Mouse (Mus musculus): ENCODE measurements around the gene Cep78. TPM values are rescaled to one million over a fixed set of nuclear protein-coding genes. Genes with fewer than 3 reads are reported as not detected.

Gene Cep78
- polyA plus RNA-seq (2012; rRNA removed): 21.7 and 24.5 TPM in 2 replicates

DNA sequence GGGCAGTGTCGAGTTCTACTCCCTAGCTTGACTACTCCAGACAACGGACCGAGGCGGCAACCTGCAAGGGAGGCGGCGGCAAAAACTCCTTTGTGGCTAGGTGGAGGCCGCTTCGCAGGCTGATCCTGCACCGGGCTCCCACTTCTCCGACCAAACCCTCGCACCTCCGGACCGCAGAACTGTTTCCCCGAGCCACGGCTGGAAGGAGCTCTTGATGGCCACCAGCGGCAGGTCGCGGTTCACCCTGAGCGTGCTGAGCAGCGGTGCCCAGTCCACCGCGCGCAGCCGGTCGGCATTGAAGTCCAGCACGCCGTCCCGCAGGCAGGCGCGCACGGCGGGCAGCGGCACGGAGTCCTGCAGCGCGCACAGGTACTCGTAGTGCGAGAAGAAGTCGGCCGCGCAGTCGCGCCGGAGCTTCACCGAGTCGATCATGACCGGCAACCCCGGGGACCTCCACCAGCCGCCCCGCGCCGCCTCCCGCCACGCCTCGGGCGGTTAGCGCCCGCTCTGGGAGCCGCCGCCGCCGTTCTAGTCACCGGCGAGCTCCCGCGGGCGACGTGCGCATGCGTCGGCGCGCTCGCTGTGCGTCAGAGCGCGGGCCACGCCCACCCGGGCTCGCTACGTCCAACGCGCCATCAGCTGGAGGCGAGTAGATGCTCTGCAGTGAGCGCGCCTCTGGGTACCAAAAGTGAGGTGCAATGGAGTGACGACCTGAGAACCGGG, at the start of gene Cep78:
TSS of gene Cep78 (minus strand) at position 541 of the 723 bp plus-strand sequence.
- TF ChIP-seq POLR2A (IDR thresholded peaks at IDR 0.05; ENCODE audit: borderline replicate concordance, extremely low read depth, insufficient read depth, insufficient read length, poor library complexity, severe bottlenecking) (peak; percentile 98), CTCF (IDR thresholded peaks at IDR 0.05; ENCODE audit: borderline replicate concordance, extremely low read depth, insufficient read depth, insufficient read length) (no peak)
- DNase-seq (ENCODE audit: low read depth): peak; percentile 97

DNA sequence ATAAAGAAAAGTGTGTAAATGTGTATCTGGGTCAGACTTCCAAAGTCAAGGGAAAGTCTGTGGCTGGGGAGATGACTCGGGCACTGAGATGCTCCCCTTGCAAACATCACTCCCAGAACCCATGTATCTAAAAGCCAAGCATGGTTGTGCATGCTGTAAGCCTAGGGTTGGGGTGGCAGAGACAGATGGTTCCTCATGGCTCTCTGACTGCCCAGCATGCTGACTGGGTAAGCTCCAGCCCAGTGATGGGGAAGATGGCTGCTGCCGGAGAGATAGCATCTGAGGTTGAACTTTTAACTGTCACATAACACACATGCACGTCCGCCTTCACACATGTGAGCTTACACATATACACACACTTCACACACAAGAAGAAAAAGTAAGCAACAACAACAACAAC, 46.5 kb upstream of the Cep78 start:
- no peak for TF ChIP-seq POLR2A (IDR thresholded peaks at IDR 0.05; ENCODE audit: borderline replicate concordance, extremely low read depth, insufficient read depth, insufficient read length, poor library complexity, severe bottlenecking)
- no peak for TF ChIP-seq CTCF (IDR thresholded peaks at IDR 0.05; ENCODE audit: borderline replicate concordance, extremely low read depth, insufficient read depth, insufficient read length)
- DNase-seq (ENCODE audit: low read depth): no peak

DNA sequence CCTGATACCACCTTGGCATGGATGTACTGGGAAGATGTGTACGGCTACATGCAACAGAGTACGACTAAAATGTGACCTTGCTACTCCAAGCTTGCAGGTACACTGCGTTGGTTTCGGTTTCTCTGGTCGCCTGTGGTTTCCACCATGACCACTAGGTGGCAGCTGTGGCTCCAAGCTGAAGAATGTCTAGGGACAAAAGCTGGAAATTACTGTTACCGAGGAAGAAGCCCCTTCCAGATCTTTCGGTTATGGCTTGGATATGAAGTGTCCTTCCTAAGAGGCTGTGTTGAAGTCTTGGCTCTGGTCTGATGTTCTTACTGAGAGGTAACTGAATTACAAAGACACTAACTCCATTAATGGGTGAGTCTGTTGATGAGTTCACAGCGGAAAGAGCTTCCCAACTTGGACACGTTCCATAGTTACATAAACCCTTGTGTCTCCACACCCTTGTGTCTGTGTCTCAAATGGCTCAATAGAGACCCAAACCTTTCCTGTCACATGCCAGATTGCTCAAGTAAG, 44.5 kb upstream of the Cep78 start:
- DNase-seq (ENCODE audit: low read depth): peak; percentile 51

DNA sequence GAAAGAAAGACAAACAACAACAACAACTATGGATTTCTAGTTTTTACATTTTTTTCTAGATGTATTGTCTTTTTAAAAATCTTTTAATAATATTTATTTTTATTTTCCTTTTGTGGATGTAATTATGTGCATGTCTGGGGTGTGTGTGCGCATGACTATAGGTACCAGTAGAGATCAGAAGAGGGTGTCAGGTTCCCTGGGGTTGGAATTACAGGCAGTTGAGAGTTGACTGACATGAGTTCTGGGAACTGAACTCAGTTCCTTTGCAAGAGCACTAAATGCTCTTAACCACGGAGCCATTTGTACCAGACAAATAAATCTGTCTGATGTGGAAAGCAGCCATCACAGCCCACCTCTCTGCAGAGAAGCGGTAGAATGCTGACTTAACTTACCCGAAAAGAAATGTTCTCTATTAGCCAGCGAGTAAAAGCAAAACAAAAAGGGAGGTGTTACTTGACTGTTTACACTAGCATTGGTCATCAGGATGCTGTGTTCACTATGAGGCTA, 44.0 kb upstream of the Cep78 start:
- DNase-seq (ENCODE audit: low read depth): no peak
- TF ChIP-seq POLR2A (IDR thresholded peaks at IDR 0.05; ENCODE audit: borderline replicate concordance, extremely low read depth, insufficient read depth, insufficient read length, poor library complexity, severe bottlenecking) (no peak), CTCF (IDR thresholded peaks at IDR 0.05; ENCODE audit: borderline replicate concordance, extremely low read depth, insufficient read depth, insufficient read length) (no peak)

DNA sequence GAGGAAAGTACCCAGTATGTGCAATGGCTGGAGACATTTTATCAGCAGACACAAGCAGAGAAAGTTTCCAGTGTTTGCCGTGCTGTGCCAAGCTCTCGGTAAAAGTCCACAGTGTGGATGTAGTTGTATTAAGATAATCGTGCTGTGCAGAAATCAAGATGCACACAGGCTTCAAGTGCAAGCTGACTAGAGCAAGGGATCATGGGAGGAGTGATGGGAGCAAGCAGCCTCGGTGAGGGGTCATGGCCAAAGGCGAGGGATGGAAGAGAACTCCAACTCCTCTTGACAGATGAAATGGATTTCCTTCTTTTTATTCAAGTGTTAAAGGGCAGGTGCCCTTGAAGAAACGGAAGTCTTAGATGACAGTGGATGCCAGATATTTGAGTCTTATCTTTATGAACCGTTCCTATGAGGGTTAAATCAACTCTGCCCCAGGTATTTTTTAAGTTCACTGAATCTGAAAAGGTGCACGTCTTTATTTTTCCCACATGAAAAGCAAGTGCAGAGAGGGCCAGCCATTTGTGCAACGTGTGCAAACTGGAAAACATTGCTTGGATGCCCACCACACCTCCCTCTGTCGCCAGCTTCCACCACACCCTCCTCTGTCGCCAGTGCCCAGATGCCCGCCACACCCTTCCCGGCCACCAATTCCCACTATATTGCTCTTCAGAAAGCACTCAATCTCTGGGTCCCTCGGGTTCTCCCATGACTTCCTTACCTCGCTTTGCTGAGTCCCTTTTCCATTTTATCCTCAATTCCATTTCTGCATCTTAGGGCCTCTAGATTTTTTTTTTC, 43.3 kb upstream of the Cep78 start:
- DNase-seq (ENCODE audit: low read depth): no peak
- no peak for TF ChIP-seq CTCF (IDR thresholded peaks at IDR 0.05; ENCODE audit: borderline replicate concordance, extremely low read depth, insufficient read depth, insufficient read length)
- no peak for TF ChIP-seq POLR2A (IDR thresholded peaks at IDR 0.05; ENCODE audit: borderline replicate concordance, extremely low read depth, insufficient read depth, insufficient read length, poor library complexity, severe bottlenecking)

GRCm38 (mm10) chr19:16026276-16026675, 41.5 kb upstream of the Cep78 start:
- no peak for TF ChIP-seq POLR2A (IDR thresholded peaks at IDR 0.05; ENCODE audit: borderline replicate concordance, extremely low read depth, insufficient read depth, insufficient read length, poor library complexity, severe bottlenecking)
- no peak for TF ChIP-seq CTCF (IDR thresholded peaks at IDR 0.05; ENCODE audit: borderline replicate concordance, extremely low read depth, insufficient read depth, insufficient read length)
- no peak for DNase-seq (ENCODE audit: low read depth)

DNA sequence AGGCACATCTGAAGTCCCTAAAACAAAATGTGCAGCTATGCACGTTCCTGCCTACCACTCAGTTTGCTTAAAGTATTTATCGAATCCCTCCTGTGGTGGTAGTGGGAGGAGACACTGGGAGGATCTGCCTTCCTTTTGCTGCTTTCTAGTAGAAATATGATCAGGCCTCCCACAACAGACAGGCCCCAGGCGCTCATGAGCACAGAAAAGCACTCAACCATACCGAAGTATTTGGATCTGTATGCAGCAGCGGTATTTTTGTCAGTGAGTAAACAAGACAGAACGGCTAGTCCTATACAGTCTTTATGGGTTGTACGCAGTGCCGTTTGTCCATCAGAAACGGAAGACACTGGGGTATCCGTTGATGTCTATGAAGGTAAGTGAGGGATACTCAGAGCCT, 37.4 kb upstream of the Cep78 start:
- DNase-seq (ENCODE audit: low read depth): no peak
- TF ChIP-seq POLR2A (IDR thresholded peaks at IDR 0.05; ENCODE audit: borderline replicate concordance, extremely low read depth, insufficient read depth, insufficient read length, poor library complexity, severe bottlenecking) (no peak), CTCF (IDR thresholded peaks at IDR 0.05; ENCODE audit: borderline replicate concordance, extremely low read depth, insufficient read depth, insufficient read length) (no peak)

- no peak for TF ChIP-seq CTCF (IDR thresholded peaks at IDR 0.05; ENCODE audit: borderline replicate concordance, extremely low read depth, insufficient read depth, insufficient read length)
- no peak for TF ChIP-seq POLR2A (IDR thresholded peaks at IDR 0.05; ENCODE audit: borderline replicate concordance, extremely low read depth, insufficient read depth, insufficient read length, poor library complexity, severe bottlenecking)
- no peak for DNase-seq (ENCODE audit: low read depth)
These were observed 31.4 kb upstream of the Cep78 start for GRCm38 (mm10) chr19:16016171-16016570.

DNA sequence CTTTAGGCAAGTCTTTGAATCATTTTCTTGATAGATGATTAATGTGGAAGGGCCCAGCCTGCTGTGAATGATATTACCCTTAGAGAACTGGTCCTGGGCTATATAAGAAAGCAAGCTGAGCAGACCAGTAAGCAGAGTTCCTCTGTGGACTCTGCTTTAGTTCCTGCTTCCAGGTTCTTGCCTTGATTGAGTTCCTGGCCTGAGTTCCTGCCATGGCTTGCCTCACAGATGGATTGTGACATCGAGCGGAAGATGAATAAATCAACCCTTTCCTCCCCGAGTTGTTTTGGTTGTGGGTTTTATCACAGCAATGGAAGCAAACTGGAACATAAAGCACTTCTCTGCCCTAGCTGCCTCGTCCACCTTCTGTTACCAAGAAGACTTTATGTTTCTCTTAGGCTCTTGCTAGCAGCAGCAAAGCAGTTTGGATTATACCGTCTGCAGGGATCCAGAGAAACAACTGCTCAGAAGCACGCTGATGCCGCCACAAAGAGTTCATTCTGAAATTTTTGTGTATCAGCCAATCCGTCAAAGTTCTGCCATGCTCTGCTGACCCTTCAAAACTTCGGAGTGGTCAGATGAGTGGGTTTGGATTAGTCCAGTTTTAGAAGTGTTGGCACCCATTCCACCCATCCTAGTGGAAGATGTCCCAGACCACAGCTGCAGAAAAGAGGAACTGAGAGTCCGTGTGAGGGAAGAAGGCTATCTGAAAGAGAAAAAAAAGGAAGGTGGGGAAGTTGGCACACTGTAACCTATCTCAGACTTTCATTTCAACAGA, 30.6 kb upstream of the Cep78 start:
- no peak for DNase-seq (ENCODE audit: low read depth)
- TF ChIP-seq CTCF (IDR thresholded peaks at IDR 0.05; ENCODE audit: borderline replicate concordance, extremely low read depth, insufficient read depth, insufficient read length) (no peak), POLR2A (IDR thresholded peaks at IDR 0.05; ENCODE audit: borderline replicate concordance, extremely low read depth, insufficient read depth, insufficient read length, poor library complexity, severe bottlenecking) (no peak)

GRCm38 (mm10) chr19:16009746-16010337, 25.1 kb upstream of the Cep78 start:
- no peak for TF ChIP-seq CTCF (IDR thresholded peaks at IDR 0.05; ENCODE audit: borderline replicate concordance, extremely low read depth, insufficient read depth, insufficient read length)
- no peak for TF ChIP-seq POLR2A (IDR thresholded peaks at IDR 0.05; ENCODE audit: borderline replicate concordance, extremely low read depth, insufficient read depth, insufficient read length, poor library complexity, severe bottlenecking)
- peak; percentile 80 for DNase-seq (ENCODE audit: low read depth)

DNA sequence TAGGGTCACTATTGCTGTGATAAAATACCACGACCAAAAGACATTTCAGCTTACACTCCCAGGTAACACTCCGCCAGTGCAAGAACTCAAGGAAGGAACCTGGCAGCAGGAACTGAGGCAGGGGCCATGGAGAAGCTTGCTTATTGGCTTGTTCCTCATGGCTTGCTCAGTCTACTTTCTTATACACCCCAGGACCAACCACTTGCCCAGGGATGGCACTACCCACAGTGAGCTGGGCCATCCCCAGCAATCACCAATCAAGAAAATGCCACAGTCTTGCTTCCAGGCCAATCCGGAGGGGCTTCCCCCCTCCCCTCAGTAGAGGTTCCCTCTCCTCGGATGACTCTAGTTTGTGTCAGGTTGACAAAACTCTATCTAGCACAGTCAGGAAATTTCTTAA, 24.3 kb upstream of the Cep78 start:
- TF ChIP-seq CTCF (IDR thresholded peaks at IDR 0.05; ENCODE audit: borderline replicate concordance, extremely low read depth, insufficient read depth, insufficient read length): no peak
- no peak for DNase-seq (ENCODE audit: low read depth)

Data from brain, embryonic 14.5 days (tissue).